Mouse (Mus musculus) liver, embryonic 11.5 days (tissue): ENCODE measurements at regions not wholly inside any gene's neighbourhood (a gene's known extent, or its start where the extent isn't known, plus 50 kb on each side); places are given as distances from the start of the nearest gene placed in this dataset.

Experiments used
- ATAC-seq: fragments of 200-750 bp; cut with Nextera tagmentation; replicated peaks from 2 replicates; pipeline ENCODE4 v1.8.0; 2017; ENCODE audit warnings: moderate number of reproducible peaks, mild to moderate bottlenecking, moderate TSS enrichment, moderate library complexity; ENCODE audit not compliant: low FRiP score
- DNase-seq: peaks from one replicate; pipeline ENCODE4 v3.0.0-alpha.2; 2017; ENCODE audit warnings: low spot score
- H3K27ac ChIP-seq: fragments of 300-500 bp; sonication (generic); 2 replicates; pipeline ENCODE4 v1.5.1; 2014; ENCODE audit warnings: mild to moderate bottlenecking, low read depth, low read length, control low read depth
- H3K27me3 ChIP-seq: fragments of 300-500 bp; sonication (generic); replicated peaks from 2 replicates; pipeline ENCODE4 v1.6.1; 2014; ENCODE audit warnings: low read length, mixed read lengths; ENCODE audit not compliant: control insufficient read depth, insufficient read depth
- H3K36me3 ChIP-seq: fragments of 300-500 bp; sonication (generic); 2 replicates; pipeline ENCODE4 v1.6.1; 2014; ENCODE audit warnings: mild to moderate bottlenecking, low read length, moderate library complexity, mixed read lengths; ENCODE audit not compliant: control insufficient read depth, insufficient read depth
- H3K4me1 ChIP-seq: fragments of 300-500 bp; sonication (generic); replicated peaks from 2 replicates; pipeline ENCODE4 v1.6.1; 2014; ENCODE audit warnings: low read length, mixed read lengths; ENCODE audit not compliant: control insufficient read depth, insufficient read depth
- H3K4me2 ChIP-seq: fragments of 300-500 bp; sonication (generic); 2 replicates; pipeline ENCODE4 v1.6.1; 2014; ENCODE audit warnings: mild to moderate bottlenecking, control low read depth, moderate library complexity
- H3K4me3 ChIP-seq: fragments of 300-500 bp; sonication (generic); 2 replicates; pipeline ENCODE4 v1.5.1; 2014; ENCODE audit warnings: low read depth, low read length, control low read depth
- H3K9ac ChIP-seq: fragments of 300-500 bp; sonication (generic); 2 replicates; pipeline ENCODE4 v1.6.1; 2014; ENCODE audit warnings: low read depth, low read length, control low read depth
- H3K9me3 ChIP-seq: fragments of 300-500 bp; sonication (generic); 2 replicates; pipeline ENCODE4 v1.6.1; 2016; ENCODE audit warnings: low read length, inconsistent platforms, mixed read lengths; ENCODE audit not compliant: control insufficient read depth
- WGBS: fragments of 180-500 bp; shearing (Covaris S2); extraction: QIAGEN DNeasy Blood & Tissue Kit; methylation state at CpG from one replicate; pipeline ENCODE4 v1.1.7; 2014; 5-methylcytosine and 5-hydroxymethylcytosine counted together

- Histone ChIP-seq H3K9me3 (no peaks in the 10 kb centered on the region), H3K4me2 (no peak overlapping the region)
- DNase-seq = no peak
Observed at GRCm38 (mm10) chr13:52009231-52009630, 162.8 kb downstream of the Gadd45g start.

DNA sequence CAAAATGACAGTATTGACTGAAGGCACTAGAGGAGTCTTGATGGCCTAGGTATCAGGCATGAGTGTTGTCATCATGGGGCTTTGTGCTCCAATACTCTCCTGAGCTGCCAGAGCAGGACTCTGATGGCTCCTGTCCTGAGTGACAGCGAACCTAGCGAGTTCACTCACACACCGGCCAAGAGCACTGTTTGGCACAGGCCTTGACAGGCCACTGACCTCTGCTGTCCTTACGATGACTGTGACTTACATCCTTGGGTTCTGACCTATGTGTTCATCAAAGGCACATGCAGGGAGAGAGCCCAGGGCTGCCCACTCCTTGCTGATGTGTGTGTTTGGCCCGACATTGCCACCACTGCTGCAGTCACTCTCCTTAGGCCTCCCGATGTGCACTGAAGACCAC is 163.3 kb downstream of the Gadd45g start:
- Histone ChIP-seq H3K4me3 (no peak overlapping the region), H3K4me2 (no peak overlapping the region), H3K9ac (no peak overlapping the region), H3K9me3 (no peaks in the 10 kb centered on the region), H3K36me3 (no peaks in the 10 kb centered on the region), H3K27me3 (no peaks in the 10 kb centered on the region), H3K27ac (no peak overlapping the region), H3K4me1 (peaks cover 3% of the 10 kb centered on the region; the same call in 1 of the 2 replicates)
- DNase-seq = no peak
- 89% methylated on average over 6 of the region's 6 CpGs for WGBS
- no peak for ATAC-seq

More at GRCm38 (mm10) chr13:52009231-52009630, 162.8 kb downstream of the Gadd45g start:
- no peaks in the 10 kb centered on the region for H3K36me3 ChIP-seq
- no peaks in the 10 kb centered on the region for H3K27me3 ChIP-seq
- WGBS = 81% methylated on average over 4 of the region's 4 CpGs
- no peak for ATAC-seq
- H3K4me1 ChIP-seq = peaks cover 3% of the 10 kb centered on the region
- no peak overlapping the region for H3K27ac ChIP-seq
- H3K4me3 ChIP-seq = no peak overlapping the region
- no peak overlapping the region for H3K9ac ChIP-seq

- 75% methylated on average over 3 of the region's 3 CpGs for WGBS
- DNase-seq (no peak), ATAC-seq (no peak)
- no peak overlapping the region for H3K4me3 ChIP-seq
- no peaks in the 10 kb centered on the region for H3K27me3 ChIP-seq
- peaks cover 3% of the 10 kb centered on the region; the same call in 1 of the 2 replicates for H3K4me1 ChIP-seq
- H3K4me2 ChIP-seq = no peak overlapping the region
- H3K9me3 ChIP-seq = no peaks in the 10 kb centered on the region
- H3K9ac ChIP-seq = no peak overlapping the region
- H3K27ac ChIP-seq = no peak overlapping the region
- no peaks in the 10 kb centered on the region for H3K36me3 ChIP-seq
Observed at GRCm38 (mm10) chr13:52011001-52011400, 164.5 kb downstream of the Gadd45g start.

DNA sequence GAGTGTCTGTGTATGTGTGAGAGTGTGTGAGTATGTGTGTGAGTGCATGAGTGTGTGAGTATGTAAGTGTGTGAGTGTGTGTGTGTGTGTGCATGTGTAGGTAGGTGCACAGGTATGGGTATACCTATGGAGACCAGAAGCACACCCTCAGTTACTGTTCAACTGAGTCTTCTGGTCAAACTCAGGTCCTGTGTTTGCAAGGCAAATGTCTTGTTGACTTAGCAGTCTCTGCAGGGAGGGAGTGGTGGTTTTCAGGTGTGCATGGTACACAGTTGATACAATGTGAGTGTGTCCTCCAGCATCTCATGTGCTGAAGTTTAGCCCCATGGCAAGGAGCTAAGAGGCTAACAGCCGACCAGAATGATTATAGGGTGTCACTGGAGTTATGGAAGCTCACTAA is 166.7 kb downstream of the Gadd45g start:
- Histone ChIP-seq H3K4me2 (no peak overlapping the region), H3K36me3 (no peaks in the 10 kb centered on the region), H3K9me3 (no peaks in the 10 kb centered on the region), H3K27me3 (no peaks in the 10 kb centered on the region), H3K4me1 (no peaks in the 10 kb centered on the region), H3K27ac (no peak overlapping the region), H3K9ac (no peak overlapping the region), H3K4me3 (no peak overlapping the region)
- DNase-seq (no peak), ATAC-seq (no peak)
- WGBS = 71% methylated on average over 1 of the region's 1 CpGs

- WGBS = 61% methylated on average over 2 of the region's 2 CpGs
- Histone ChIP-seq H3K4me2 (no peak overlapping the region), H3K27me3 (no peaks in the 10 kb centered on the region), H3K4me1 (no peaks in the 10 kb centered on the region), H3K36me3 (no peaks in the 10 kb centered on the region), H3K9ac (no peak overlapping the region), H3K4me3 (no peak overlapping the region), H3K27ac (no peak overlapping the region), H3K9me3 (no peaks in the 10 kb centered on the region)
- ATAC-seq (no peak), DNase-seq (no peak)
Observed at GRCm38 (mm10) chr13:52013757-52014156, 167.3 kb downstream of the Gadd45g start.

DNA sequence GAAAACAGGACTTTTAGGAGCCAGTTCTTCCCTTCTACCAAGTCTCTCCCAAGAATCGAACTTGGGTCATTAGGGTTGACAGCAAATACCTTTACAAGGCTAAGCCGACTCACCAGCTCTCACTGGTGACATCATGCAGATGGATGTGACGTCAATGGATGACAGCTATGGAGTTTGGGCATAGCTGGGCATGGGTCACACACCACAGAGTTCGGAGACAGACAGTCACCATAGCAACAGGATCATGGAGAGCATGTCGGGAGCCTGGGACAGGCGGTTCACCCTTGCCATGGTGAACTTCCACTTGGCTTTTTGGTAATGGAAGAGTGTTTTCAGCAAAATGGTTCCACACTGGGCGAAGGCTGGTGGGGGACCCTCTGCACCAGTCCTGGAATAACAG is 168.1 kb downstream of the Gadd45g start:
- WGBS = 82% methylated on average over 7 of the region's 7 CpGs
- Histone ChIP-seq H3K4me1 (no peaks in the 10 kb centered on the region), H3K9ac (no peak overlapping the region), H3K4me3 (no peak overlapping the region), H3K9me3 (no peaks in the 10 kb centered on the region), H3K27ac (no peak overlapping the region), H3K36me3 (no peaks in the 10 kb centered on the region), H3K4me2 (no peak overlapping the region), H3K27me3 (no peaks in the 10 kb centered on the region)
- ATAC-seq = no peak
- no peak for DNase-seq

- ATAC-seq = no peak
- Histone ChIP-seq H3K4me3 (no peak overlapping the region), H3K27me3 (no peaks in the 10 kb centered on the region), H3K4me2 (no peak overlapping the region), H3K27ac (no peak overlapping the region), H3K9ac (no peak overlapping the region), H3K9me3 (no peaks in the 10 kb centered on the region), H3K4me1 (no peaks in the 10 kb centered on the region), H3K36me3 (no peaks in the 10 kb centered on the region)
- DNase-seq = no peak
- 45% methylated on average over 4 of the region's 4 CpGs for WGBS
Observed at GRCm38 (mm10) chr13:52015066-52015465, 168.6 kb downstream of the Gadd45g start.

- no peaks in the 10 kb centered on the region for H3K36me3 ChIP-seq
- no peaks in the 10 kb centered on the region for H3K27me3 ChIP-seq
- 53% methylated on average over 5 of the region's 5 CpGs for WGBS
- H3K27ac ChIP-seq = no peak overlapping the region
- H3K4me1 ChIP-seq = no peaks in the 10 kb centered on the region
- H3K9me3 ChIP-seq = no peaks in the 10 kb centered on the region
- DNase-seq = no peak
- no peak overlapping the region for H3K4me2 ChIP-seq
- no peak for ATAC-seq
- H3K9ac ChIP-seq = no peak overlapping the region
- no peak overlapping the region for H3K4me3 ChIP-seq
Observed at GRCm38 (mm10) chr13:52015496-52015895, 169.0 kb downstream of the Gadd45g start.

GRCm38 (mm10) chr13:52017598-52018190 is 171.2 kb downstream of the Gadd45g start:
- no peak overlapping the region for H3K27ac ChIP-seq
- 73% methylated on average over 11 of the region's 11 CpGs for WGBS
- H3K4me2 ChIP-seq = no peak overlapping the region
- ATAC-seq (no peak), DNase-seq (no peak)
- no peaks in the 10 kb centered on the region for H3K27me3 ChIP-seq
- H3K4me3 ChIP-seq = no peak overlapping the region
- no peak overlapping the region for H3K9ac ChIP-seq
- H3K4me1 ChIP-seq = no peaks in the 10 kb centered on the region
- H3K36me3 ChIP-seq = no peaks in the 10 kb centered on the region
- H3K9me3 ChIP-seq = no peaks in the 10 kb centered on the region
